Mouse (Mus musculus) small intestine, adult 2 months (tissue): ENCODE measurements around the gene P4ha2.

Experiments used
- CTCF ChIP-seq: fragments of 200-500 bp; IDR thresholded peaks from 2 replicates; pipeline ENCODE4 v1.5.1; 2012; ENCODE audit warnings: low read depth, mild to moderate bottlenecking, control low read depth, inconsistent platforms, low read length, moderate library complexity, mixed read lengths; ENCODE audit not compliant: insufficient replicate concordance, insufficient read length; ENCODE audit errors: extremely low read depth
- POLR2A ChIP-seq: fragments of 200-500 bp; IDR thresholded peaks from 2 replicates; pipeline ENCODE4 v1.6.1; 2012; ENCODE audit warnings: low read depth, mild to moderate bottlenecking, control low read depth, inconsistent platforms, low read length, moderate library complexity

GRCm38 (mm10) chr11:54126654-54127374 lies 26.9 kb downstream of the P4ha2 start:
- TF ChIP-seq POLR2A: no peak
- no peak for TF ChIP-seq CTCF
